Mouse (Mus musculus) hindbrain, postnatal 0 days (tissue): ENCODE measurements at regions not wholly inside any gene's neighbourhood (a gene's known extent, or its start where the extent isn't known, plus 50 kb on each side); places are given as distances from the start of the nearest gene placed in this dataset.

Source experiments
- ATAC-seq: fragments of 200-750 bp; cut with Nextera tagmentation; 2 replicates; pipeline ENCODE4 v1.8.0; 2017; ENCODE audit warnings: mild to moderate bottlenecking, moderate TSS enrichment, moderate library complexity
- DNase-seq: peaks from one replicate; pipeline ENCODE4 v3.0.0-alpha.2; 2015; ENCODE audit warnings: low spot score
- H3K27ac ChIP-seq: fragments of 300-500 bp; sonication (generic); 2 replicates; pipeline ENCODE4 v1.5.1; 2014; ENCODE audit warnings: mild to moderate bottlenecking
- H3K27me3 ChIP-seq: fragments of 300-500 bp; sonication (generic); 2 replicates; pipeline ENCODE4 v1.6.1; 2014; ENCODE audit warnings: low read length, mixed read lengths; ENCODE audit not compliant: insufficient read depth
- H3K36me3 ChIP-seq: fragments of 300-500 bp; sonication (generic); 2 replicates; pipeline ENCODE4 v1.6.1; 2014; ENCODE audit warnings: low read length, mixed read lengths; ENCODE audit not compliant: insufficient read depth
- H3K4me1 ChIP-seq: fragments of 300-500 bp; sonication (generic); 2 replicates; pipeline ENCODE4 v1.6.1; 2014; ENCODE audit warnings: antibody characterized with exemption, low read length, mixed read lengths; ENCODE audit not compliant: insufficient read depth
- H3K4me2 ChIP-seq: fragments of 300-500 bp; sonication (generic); 2 replicates; pipeline ENCODE4 v1.6.1; 2014; ENCODE audit warnings: low read depth, mild to moderate bottlenecking, low read length, moderate library complexity, mixed read lengths
- H3K4me3 ChIP-seq: fragments of 300-500 bp; sonication (generic); 2 replicates; pipeline ENCODE4 v1.5.1; 2014; ENCODE audit warnings: low read length
- H3K9ac ChIP-seq: fragments of 300-500 bp; sonication (generic); replicated peaks from 2 replicates; pipeline ENCODE4 v1.6.1; 2014; ENCODE audit warnings: mild to moderate bottlenecking, low read length, moderate library complexity, mixed read lengths
- H3K9me3 ChIP-seq: fragments of 300-500 bp; sonication (generic); 2 replicates; pipeline ENCODE4 v1.6.1; 2016; ENCODE audit warnings: low read length, mixed read lengths
- CTCF ChIP-seq: IDR thresholded peaks from 2 replicates; pipeline ENCODE4 v1.5.1; 2016; ENCODE audit warnings: antibody characterized with exemption, control low read depth, low read depth
- WGBS: fragments of 180-500 bp; shearing (Covaris S2); extraction: QIAGEN DNeasy Blood & Tissue Kit; methylation state at CpG from one replicate; pipeline ENCODE4 v1.1.7; 2014; 5-methylcytosine and 5-hydroxymethylcytosine counted together

DNA sequence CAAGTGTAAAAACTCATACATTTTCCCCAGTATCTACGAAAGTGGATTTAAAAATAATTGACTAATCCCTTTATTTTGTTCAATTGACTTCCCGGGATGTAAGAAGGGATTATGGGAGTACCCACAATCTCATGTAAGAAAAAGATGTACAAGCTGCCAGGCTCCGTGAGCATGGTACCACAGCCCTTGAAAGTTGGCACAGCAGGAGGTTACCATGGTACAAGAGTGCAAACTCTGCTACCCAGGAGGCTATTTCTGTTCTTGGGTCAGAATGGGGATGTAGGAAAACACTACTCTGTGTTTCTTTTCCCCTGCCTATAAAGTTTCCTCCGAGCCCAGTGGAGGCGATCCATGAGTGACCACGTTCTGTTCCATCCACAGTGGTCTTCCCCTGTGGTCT, 113.9 kb upstream of the Hdac4 start:
- no peaks in the 10 kb centered on the region for H3K36me3 ChIP-seq
- no peak for DNase-seq
- H3K27me3 ChIP-seq: no peaks in the 10 kb centered on the region
- peaks cover 5% of the 10 kb centered on the region; the same call in 1 of the 2 replicates for H3K9me3 ChIP-seq
- no peak for ATAC-seq
- no peak overlapping the region for H3K4me3 ChIP-seq
- no peak overlapping the region for H3K27ac ChIP-seq
- no peak for TF ChIP-seq CTCF
- WGBS: 82% methylated on average over 6 of the region's 6 CpGs
- no peak overlapping the region for H3K9ac ChIP-seq
- no peaks in the 10 kb centered on the region for H3K4me1 ChIP-seq
- H3K4me2 ChIP-seq: no peak overlapping the region

DNA sequence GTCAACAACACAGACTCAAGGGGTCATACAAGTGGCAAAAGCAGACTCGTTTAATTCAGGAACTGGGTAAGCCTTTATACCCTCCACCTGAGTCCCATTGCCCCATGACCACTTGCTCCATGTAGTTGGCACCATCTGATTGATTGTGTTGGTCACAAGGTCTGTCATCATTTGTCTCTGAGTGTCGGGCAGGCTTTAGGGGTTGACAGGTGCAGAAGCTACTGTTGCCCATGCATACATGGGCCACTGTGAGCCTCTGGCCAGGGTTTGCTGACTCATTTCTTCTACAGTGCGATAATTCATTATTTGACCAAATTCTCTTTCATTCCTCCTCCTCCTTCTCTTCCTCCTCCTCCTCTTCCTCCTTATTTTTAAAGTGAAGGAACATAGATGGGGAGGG, 113.0 kb upstream of the Hdac4 start:
- Histone ChIP-seq H3K36me3 (no peaks in the 10 kb centered on the region), H3K27ac (no peak overlapping the region), H3K4me1 (no peaks in the 10 kb centered on the region), H3K4me3 (no peak overlapping the region), H3K4me2 (no peak overlapping the region), H3K9me3 (peaks cover 5% of the 10 kb centered on the region; the same call in 1 of the 2 replicates), H3K9ac (no peak overlapping the region), H3K27me3 (no peaks in the 10 kb centered on the region)
- DNase-seq: no peak
- WGBS: 91% methylated on average over 3 of the region's 3 CpGs
- ATAC-seq: no peak
- TF ChIP-seq CTCF: no peak

DNA sequence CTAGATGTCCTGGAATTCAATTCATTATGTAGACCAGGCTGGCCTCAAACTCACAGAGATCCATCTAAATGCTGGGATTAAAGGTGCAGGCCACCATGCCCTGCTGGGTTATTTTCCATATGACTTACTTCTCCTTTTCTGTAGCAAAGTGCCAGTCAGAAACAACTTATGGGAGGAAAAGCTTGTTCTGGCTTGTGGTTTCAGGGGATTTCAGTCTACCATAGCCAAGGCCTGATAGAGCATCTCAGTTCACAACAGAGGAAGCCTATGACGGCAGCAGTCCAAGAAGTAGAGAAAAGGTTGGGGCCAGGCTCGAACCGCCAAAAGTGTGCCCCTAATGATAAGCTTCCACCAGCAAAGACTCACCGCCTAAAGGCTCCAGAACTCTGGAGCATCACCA, 110.5 kb upstream of the Hdac4 start:
- Histone ChIP-seq H3K4me3 (no peak overlapping the region), H3K4me2 (no peak overlapping the region), H3K36me3 (no peaks in the 10 kb centered on the region), H3K4me1 (no peaks in the 10 kb centered on the region), H3K9ac (no peak overlapping the region), H3K27ac (no peak overlapping the region), H3K27me3 (no peaks in the 10 kb centered on the region), H3K9me3 (peaks cover 5% of the 10 kb centered on the region; the same call in 1 of the 2 replicates)
- no peak for TF ChIP-seq CTCF
- DNase-seq: no peak
- no peak for ATAC-seq
- 95% methylated on average over 4 of the region's 4 CpGs for WGBS

DNA sequence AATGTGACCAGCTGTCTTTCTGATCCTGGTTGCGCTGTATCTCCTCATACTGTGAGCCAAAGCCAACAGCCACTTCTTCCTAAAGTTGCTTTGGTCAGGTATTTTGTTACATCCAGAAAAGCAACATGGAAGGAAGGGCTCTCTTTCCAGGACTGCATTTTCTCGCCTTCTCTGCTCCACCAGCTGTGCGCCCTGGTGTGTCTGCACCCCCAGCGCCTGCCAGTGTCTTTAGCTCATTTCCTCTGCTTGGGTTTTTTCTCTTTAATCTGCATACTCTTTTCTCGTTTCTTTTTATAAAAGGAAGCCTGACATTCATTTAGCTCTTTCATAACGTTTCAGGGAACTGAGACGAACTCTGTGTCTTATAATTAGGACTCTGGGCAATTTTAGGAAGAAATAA, 103.5 kb upstream of the Hdac4 start:
- 68% methylated on average over 7 of the region's 7 CpGs for WGBS
- no peak overlapping the region for H3K4me2 ChIP-seq
- no peak overlapping the region for H3K4me3 ChIP-seq
- no peaks in the 10 kb centered on the region for H3K9me3 ChIP-seq
- no peak overlapping the region for H3K9ac ChIP-seq
- no peak for DNase-seq
- ATAC-seq: no peak
- H3K36me3 ChIP-seq: no peaks in the 10 kb centered on the region
- H3K27me3 ChIP-seq: no peaks in the 10 kb centered on the region
- H3K4me1 ChIP-seq: no peaks in the 10 kb centered on the region
- no peak for TF ChIP-seq CTCF
- H3K27ac ChIP-seq: no peak overlapping the region

DNA sequence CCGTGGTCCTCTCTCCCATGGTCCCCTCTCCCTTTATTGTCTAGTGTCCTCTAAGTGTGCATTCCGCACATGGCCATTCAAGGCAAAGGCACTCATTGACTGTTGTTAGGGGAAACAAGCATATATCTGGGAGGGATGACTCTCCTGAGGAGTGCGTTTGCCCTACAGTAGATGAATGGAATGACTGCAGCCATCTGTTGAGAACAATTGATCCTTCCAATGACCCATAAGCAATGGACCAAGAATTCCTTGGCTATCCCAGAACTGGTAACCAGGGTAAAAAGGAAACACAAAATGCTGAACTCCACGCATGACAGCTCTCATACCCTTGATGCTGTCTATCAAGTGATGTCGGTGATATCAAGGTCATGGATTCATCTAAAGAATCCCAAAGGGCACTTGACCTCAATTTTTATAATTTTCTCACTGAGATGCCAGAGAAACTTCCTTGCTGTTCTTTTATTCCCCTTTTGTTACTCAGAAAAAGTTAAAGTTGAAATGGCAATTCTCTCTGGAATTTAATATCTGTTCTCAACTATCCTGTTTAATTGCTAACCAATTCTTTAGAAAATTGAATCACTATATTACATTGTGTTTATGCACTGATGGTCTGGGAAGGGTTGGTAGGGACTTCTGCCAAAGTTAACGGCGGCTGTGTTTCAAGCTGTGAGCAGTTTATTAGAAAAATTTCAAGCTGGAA, 97.3 kb upstream of the Hdac4 start:
- Histone ChIP-seq H3K4me3 (no peak overlapping the region), H3K36me3 (no peaks in the 10 kb centered on the region), H3K27ac (no peak overlapping the region), H3K4me2 (no peak overlapping the region), H3K9ac (no peak overlapping the region), H3K4me1 (no peaks in the 10 kb centered on the region), H3K27me3 (no peaks in the 10 kb centered on the region), H3K9me3 (no peaks in the 10 kb centered on the region)
- WGBS: 34% methylated on average over 7 of the region's 7 CpGs
- DNase-seq (no peak), ATAC-seq (no peak)
- TF ChIP-seq CTCF: no peak

DNA sequence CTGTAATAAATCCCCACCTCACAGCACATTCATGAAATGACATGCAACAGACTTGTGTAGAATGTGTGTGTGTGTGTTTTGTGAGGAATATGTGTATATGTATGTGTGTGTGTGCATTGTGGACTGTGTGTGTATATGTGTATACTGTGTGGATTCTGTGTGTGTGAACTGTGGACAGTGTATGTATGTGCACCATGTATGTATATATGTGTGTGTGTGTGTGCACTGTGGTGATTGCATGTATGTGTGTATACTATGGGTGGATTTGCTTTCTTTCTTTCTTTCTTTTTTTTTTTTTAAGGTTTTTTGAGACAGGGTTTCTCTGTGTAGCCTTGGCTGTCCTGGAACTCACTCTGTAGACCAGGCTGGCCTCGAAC, 91.5 kb upstream of the Hdac4 start:
- no peaks in the 10 kb centered on the region for H3K36me3 ChIP-seq
- no peak for TF ChIP-seq CTCF
- H3K9me3 ChIP-seq: no peaks in the 10 kb centered on the region
- DNase-seq (no peak), ATAC-seq (no peak)
- H3K4me3 ChIP-seq: no peak overlapping the region
- H3K27me3 ChIP-seq: no peaks in the 10 kb centered on the region
- H3K27ac ChIP-seq: no peak overlapping the region
- no peak overlapping the region for H3K9ac ChIP-seq
- no peaks in the 10 kb centered on the region for H3K4me1 ChIP-seq
- 94% methylated on average over 1 of the region's 1 CpGs for WGBS
- H3K4me2 ChIP-seq: no peak overlapping the region
